Mouse (Mus musculus) T-helper 1 cell (primary cell): Measurements from ENCODE around the gene Rragd.
"Not testable (repeated sequence)": the region's sequence is repeated elsewhere in the genome, so short reads cannot be mapped to it uniquely, and the experiment has no call there.

ENCODE experiments used
- in situ Hi-C: fragments of 300-600 bp; cut with MboI, MseI; formaldehyde crosslinking; loops from one replicate; pipeline ENCODE4 v1.15.1; 2025; ENCODE audit warnings: high pct_unique_total_duplicates

Rragd gene

DNA sequence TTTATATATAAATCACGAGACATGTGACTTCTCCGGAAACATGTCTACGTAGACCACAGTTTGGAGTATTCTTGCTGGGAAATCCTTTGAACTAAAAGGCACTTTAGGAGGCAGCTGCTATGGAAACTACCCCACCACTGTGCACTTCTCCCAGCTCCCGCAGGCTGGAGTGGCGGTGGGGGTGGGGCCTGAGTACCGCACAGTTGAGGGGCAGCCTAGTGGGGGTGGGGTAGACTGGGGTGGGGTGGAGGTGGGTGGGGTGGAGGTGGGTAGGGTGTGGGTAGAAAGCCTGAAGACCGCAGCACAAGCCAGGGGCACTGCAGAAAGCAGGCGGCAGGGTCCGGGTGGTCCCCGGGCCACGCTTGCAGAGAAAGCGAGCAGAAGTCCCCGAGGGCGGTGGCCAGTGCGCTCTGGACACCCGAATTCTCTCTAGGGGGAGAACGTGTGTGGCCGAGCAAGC, at the start of gene Rragd:
Gene Rragd (plus strand): TSS at position 322 of the 460 bp plus-strand sequence.
- in situ Hi-C loops, result no loop called here

DNA sequence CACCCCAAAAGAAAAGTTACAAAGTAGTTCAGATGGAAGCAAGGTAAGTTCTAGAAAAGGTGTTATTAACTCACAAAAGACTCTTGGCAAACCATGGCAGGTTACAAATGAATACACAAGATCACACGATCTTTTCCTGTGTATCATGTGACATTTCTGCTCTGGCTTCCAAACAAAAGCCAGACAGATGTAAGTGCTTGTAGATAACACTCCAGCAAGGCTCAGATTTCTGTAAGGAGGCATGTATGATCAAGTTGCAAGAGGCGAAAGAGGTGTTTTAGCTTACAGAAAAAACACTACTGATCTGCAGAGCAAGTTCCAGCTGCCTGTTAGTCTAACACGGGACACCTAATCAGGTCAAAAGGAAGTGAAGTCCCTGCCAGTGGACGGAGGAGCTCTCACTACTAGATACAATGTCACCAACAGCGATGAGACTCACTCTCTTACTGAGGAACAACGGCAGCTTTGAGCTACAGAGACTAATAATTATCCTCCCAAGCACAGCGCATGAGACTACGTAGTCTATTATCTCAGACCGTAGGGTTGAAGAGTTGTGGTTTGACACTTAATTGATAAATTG, 46.0 kb upstream of the Rragd start:
- in situ Hi-C loops, result loop anchor here (10.0 kb wide), 1 partner anchor 162 kb away; no protein-coding TSS in a partner anchor

DNA sequence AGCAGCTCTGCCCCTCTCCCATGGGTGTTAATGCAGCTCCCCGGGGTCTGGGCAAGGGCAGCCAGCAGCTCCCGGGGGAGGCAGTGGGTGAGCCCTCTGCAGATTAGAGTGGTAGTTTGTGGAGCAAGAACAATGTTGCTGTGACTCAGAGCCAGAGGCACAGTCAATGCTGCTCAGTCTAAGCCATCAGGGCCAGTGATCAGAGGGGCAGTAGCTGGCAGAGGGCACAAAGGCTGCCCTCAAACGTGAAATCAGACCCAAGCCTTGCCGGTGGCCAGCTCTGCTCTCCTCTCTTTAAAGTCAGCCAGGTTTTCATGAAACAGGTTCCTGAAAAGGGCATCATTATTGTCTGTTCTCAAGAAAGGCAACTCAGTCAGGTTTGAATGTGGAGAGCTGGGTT, 43.3 kb upstream of the Rragd start:
- in situ Hi-C loops, result loop anchor here (10.0 kb wide), 1 partner anchor 165 kb away; no protein-coding TSS in a partner anchor

DNA sequence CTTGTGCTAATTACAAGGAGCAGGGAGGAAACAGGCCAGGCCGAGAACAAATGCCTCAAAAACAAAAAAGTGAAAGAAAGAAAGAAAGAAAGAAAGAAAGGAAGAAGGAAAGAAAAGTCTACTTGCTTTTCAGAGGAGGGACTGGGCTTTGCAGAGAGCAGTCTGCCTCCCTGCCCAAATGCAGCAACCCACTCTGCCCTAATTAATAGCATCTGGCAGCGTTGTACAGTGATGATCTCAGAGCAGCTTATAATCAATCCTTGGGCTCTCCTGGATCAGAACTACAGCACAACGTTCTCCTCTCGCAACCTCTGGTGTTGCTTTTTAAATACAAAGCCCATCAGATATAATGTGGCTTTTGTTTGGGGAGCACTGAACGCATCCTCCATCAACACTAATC, 42.9 kb upstream of the Rragd start:
- in situ Hi-C loops, result loop anchor here (5.0 to 10.0 kb wide), 3 partner anchors 83 to 435 kb away; no protein-coding TSS in a partner anchor

DNA sequence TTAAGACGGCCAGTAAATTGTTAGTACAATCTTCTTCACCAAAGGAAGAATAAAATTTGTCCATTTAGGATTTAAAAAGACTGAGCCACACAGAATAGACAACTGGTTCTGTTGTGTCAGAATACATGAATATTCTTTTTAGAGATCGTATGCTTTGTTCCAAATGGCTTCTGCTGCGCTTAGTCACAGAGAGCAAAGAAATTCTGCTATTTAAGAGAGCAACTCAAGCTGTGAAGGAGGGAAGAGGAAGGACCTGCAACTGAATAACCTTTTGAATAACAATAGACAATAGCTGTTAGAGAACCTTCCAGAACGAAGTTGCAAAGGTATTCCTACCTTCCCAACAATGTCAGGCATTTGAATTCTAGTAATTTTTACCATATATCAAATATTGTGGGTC, 41.9 kb upstream of the Rragd start:
- in situ Hi-C loops, result loop anchor here (5.0 to 10.0 kb wide), 2 partner anchors 84 to 436 kb away; no protein-coding TSS in a partner anchor

DNA sequence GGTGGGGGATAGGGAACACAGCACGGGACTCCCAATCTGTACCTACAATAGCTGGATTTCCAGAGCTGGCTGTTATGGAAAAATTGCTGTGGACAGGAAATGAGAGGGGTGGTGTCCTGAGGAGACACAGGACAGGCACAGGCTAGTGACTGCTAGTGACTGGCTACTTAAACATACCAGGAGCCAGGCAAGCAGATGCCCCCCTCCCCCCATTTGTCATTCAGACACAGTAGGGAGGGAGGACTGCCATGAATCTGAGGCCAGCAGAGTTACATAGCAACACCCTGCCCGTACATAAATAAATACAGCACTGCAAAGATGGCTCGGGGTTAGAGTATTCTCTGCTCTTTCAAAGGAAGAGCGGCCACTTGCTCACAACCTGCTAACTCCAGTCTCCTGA, 35.2 kb upstream of the Rragd start:
- in situ Hi-C loops, result loop anchor here (10.0 kb wide), 1 partner anchor 443 kb away; no protein-coding TSS in a partner anchor

DNA sequence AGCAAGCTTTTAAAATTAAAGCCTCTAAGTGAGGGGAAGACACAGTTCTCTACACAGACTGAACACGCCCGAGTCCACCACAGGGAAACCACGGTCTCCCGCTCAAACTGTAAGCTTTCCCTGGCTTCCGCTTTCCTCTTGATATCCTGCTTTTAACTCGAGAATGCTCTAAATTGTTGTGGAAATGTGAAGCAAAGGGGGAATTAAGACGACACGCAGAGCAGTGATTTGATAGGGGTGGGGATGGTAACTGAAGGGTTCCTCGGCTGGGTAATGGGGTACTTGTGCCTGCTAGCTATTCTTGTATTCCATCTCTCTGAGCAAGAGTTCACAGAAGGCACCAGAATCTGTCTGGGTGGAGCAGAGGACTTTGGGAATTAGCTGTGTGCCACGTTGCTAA, 34.1 kb upstream of the Rragd start:
- in situ Hi-C loops, result loop anchor here (10.0 kb wide), 1 partner anchor 444 kb away; no protein-coding TSS in a partner anchor

DNA sequence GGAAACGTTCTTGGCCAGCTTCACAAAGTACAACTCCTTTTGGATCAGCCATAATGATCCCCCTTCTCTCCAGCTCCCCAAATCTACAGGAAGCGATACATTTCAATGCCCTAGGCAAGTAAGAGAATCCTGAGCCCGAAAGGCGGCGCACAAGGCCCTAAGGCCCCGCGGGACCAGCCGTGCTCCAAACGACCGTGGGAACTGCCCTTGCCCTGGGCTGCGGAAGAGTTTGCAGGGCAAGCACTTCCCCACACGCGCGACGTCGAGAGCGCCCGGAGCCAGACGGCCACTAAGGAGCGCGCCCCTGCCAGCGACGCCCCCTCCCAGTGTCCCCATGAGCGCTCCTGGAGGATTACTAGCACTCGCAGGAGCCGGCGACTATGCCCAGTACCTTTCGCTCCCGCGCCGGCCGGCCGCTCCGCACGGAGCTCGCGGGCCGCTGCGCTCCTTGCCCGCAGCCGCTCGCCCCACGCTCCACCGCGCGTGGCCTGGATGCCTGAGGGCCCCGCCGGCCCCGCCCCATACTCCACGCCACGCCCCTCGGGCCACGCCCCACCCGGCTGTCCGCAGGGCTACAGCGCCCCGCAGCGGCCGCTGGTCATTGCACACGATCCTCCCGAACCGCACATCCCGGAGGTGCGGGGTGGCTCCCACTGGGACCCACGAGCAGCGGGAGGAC, 32.3 kb upstream of the Rragd start, which contains the start of gene Ankrd6:
Gene Ankrd6 (minus strand): TSS at position 486 of the 679 bp plus-strand sequence.
- in situ Hi-C loops, result no loop called here

DNA sequence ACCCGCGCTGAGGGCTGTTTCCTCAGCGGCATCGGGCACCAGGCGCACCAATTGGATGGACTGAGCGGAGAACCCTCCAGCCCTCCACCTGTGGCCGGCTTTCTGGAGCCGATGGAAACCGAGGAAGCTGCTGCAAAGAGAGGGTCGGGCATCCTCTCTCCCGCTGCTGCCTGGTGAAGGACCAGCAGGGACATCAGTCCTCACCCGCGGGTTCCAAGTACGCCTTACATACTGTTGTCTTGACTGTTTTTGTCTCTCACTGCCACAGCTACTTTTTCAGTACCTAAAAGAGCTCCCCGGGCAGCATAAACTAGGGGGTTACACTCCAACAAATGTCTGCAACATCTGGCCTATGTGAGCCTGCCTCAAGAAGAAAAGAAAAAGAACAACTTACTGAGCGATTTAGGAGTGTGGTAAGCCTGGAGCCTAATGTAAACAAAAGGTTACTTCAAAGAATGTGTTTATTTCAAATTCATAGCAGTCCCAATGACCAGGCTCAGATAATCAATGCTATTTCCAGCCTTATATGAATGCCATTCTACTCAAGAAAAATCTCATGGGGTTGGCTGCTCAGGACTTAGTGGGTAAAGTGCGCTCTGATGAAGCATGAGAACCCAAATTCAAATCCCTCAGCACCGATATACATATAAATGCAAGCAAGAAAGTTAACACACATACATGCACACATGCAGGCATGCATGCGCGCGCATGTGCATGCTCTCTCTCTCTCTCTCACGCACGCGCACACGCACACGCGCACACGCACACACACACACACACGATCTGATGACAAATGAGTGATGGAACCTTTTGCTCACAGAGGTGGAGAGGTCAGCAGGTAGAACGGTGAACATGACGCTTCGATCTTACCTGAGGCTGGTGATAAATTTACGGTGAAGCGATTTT, 31.5 kb upstream of the Rragd start:
- in situ Hi-C loops, result no loop called here

DNA sequence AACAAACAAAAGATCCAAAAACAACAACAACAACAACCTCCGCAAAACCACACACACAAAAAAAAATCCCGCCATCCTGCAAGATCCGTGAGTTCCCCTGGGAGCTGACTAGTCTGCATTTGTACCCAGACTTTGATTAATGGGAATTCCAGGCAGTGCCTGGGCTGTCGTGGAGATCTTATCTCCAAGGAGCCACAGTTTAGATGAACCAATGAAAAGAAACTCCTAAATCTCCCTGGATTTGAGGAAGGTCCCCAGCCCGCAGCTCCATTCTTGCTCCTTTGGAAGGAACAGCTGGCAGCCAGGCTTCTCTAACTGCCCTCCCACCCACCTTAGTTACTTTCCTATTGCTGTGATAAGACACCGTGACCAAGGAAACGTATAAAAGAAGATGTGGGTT, 30.2 kb upstream of the Rragd start:
- in situ Hi-C loops, result no loop called here

DNA sequence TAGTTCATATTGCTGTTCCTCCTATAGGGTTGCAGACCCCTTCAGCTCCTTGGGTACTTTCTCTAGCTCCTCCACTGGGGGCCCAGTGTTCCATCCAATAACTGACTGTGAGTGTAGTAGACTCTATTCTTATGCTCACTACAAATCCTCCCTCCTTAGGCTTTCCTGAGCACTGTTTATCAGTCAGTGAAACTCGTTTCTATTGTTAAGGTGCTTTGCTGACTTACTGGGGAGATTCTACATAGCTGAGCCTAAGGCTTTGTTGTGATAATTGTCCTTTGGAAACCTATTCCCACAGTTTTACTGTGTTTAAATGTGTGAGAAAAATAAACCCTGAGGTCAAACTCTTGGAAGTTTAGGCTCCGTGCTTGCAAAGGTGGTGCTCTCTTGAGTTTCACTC, 26.4 kb upstream of the Rragd start:
- in situ Hi-C loops, result no loop called here

DNA sequence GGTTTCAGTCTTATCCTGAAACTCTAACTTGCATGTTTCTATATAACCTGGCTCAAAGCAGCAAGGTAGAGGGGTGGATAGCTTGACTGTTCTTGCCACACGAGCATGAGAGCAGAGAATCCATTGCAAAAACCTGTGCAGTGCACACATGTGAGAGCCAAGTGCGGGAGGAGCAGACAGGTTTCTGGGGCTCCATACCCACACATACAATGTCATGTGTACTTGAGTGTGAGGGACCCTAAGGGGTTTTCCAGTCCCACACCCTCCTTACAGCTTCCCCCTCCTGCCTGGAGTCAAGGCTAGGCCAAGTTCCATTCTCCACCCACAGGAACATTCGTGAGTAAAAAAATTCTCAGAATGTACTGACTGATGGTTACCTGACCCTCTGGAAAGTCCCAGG, 21.4 kb upstream of the Rragd start:
- in situ Hi-C loops, result no loop called here

DNA sequence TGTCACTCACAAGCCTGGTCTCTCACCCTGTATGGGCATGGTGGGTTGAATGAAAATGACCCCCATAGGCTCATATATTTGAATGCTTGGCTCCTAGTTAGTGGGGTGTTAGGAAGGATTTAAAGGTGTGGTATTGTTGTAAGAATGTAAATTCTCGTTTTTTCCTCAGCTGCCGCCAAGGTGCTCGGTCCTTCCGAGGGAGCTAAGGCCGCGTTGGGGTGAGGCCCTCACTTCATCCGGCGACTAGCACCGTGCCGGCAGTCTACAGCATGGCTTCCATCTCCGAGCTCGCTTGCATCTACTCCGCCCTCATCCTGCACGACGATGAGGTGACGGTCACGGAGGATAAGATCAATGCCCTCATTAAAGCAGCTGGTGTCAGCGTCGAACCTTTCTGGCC, 18.2 kb upstream of the Rragd start:
- in situ Hi-C loops, result not testable (repeated sequence)

DNA sequence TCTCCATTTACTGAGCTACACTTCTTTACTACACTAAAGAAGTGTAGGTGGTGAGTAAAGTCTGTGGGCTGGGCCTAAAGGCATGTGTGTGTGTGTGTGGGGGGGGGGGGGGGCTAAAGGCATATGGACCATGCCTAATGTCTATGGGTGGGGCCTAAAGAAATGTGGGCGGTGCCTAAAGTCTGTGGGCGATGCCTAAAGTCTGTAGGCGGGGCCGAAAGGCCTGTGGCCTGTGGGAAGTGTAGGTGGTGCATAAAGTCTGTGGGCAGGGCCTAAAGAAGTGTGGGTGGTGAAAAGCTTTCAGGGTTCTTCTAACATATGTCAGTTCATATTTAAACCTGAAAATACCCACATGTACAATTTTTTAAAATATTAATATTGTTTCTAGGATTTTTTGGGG, 5.5 kb upstream of the Rragd start:
- in situ Hi-C loops, result no loop called here

DNA sequence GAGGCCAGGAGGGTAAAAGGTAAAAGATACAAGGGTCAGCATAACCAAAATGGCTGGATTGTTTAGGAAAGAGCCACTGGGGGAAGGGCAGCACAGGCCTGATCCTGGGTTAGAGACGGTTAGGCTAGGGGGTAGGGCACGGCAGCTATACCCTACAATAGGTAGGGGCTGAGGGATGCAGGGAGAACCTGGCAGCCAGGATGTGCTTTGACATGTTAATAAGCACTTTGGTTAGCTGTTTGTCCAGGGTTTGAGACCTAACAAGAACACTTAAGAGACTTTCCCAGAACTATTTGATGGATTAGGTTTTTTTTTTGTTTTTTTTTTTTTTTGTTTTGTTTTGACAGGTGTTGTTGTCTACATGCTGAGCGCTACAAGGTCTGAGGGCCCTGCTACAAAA, 2.8 kb upstream of the Rragd start:
- in situ Hi-C loops, result no loop called here

DNA sequence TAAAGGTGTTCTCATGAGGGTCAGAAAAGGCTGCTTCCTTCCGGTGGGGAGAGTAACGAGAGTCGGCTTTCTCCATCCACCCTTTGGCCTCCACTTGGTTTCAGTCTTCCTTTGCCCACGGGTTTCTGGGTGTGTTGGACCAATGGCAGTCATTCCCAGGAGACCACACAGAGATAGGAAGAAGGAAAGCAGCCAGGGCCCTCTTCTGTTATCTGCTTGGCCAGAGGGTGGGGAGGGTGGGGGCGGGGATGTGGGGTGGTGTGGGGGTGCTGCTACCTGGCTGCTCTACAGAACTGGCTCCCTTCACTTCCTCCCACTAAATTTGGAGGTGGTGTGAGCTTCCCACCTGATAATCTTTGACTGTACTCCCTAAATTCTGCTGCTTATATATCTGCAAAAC, 1.2 kb upstream of the Rragd start:
- in situ Hi-C loops, result no loop called here

DNA sequence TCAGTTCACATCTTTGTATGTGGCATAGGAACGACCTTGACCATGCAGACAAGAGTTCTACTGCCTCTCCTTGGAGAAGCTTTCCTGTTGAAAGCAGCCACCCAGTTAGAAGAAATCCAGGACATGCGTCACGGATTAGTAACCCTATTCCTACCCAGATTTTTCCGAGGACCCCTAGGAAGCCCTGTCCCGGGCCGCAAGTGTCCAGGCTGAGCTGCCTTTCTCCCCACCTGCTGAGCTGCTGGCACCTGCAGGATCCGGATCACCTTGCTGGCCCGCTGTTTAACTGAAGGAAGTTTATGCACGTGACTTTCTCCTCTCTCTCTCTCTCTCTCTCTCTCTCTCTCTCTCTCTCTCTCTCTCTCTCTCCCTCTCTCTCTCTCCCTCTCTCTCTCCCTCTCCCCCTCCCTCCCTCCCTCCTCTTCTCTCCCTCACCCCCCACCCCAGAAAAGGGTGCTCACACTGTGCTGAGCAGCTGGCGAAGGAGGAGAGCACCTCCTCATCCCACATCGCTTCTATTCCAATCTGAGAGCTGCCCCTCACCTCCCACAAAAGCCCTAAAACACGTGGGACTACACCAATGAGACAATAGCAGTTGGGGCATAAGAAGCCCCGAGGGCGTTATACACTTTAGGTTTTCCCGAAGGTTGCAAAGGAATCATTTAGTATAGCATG, 659 bp upstream of the Rragd start:
- in situ Hi-C loops, result no loop called here

DNA sequence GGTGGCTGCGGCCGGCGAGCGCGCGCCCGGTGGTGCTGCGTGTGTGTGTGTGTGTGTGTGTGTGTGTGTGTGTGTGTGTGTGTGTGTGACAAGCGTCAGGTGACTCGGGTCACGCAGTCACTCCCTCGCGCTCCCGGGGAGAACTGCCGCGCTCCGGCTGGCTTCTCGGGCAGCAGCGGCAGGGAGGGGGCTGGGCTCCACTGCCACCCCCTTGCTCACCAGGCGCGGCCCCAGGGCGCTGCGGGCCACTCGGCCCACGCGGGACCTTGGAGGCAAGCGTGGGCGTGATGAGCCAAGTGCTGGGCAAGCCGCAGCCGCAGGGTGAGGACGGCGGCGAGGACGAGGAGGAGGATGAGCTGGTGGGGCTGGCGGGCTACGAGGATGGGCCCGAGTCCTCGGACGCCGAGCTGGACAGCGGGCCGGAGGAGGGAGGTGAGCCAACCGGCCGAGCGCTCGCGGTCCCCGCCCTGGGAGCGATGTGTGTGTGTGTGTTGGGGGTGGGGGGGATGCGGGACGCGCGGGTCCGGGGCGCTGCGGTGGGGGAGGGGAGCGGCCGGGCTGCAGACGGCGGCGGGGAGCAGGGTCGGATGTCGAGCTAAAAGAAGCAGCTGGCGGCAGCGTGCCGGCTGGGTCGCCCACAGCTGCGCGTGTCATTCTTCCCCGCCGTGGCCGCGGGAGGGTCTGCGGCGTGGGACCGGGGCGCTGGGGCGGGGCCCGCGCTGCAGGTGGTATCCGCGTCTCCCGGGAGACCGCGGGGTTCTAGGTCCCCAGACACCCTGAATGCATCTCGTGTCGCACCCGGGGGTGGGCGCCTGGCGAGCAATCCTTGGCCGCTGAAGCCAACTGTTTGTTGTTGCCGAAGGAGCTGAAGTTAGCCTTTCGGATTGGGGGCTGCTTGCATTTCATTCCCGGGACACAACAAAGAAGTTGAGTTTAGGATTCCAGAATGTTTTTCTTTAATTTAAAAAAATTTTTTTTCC, 629 bp downstream of the Rragd start:
- in situ Hi-C loops, result no loop called here

DNA sequence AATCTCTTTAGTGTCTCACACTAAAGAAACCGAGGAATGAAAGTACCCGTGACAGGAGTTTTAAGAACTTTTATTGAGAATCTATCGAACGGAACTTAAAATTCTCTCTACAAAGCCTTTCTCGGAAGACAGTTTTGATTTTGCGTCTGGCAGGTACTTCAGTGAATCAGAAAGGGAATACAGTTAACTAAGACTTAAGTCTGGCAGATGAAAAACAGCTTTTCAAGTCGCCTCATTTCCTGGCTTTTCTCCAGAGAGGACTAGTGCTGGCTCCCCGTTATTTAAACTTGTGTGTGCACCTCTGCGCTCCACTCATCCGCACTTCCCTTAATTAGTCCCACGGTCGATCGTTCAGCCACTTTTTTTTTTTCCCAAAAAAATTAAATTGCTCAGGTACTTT, 1.4 kb downstream of the Rragd start:
- in situ Hi-C loops, result no loop called here
